Mouse (Mus musculus) lung, embryonic 15.5 days (tissue): ENCODE results near the gene Cir1. TPM values are rescaled to one million over a fixed set of nuclear protein-coding genes. Genes with fewer than 3 reads are reported as not detected.

Source experiments
- ATAC-seq: fragments of 200-750 bp; cut with Nextera tagmentation; 2 replicates; pipeline ENCODE4 v1.8.0; 2017; ENCODE audit warnings: moderate number of reproducible peaks, borderline replicate concordance; ENCODE audit not compliant: low FRiP score, low TSS enrichment; ENCODE audit errors: extremely low read depth
- H3K27ac ChIP-seq: fragments of 300-500 bp; sonication (generic); 2 replicates; pipeline ENCODE4 v1.5.1; 2015; ENCODE audit warnings: moderate library complexity, mild to moderate bottlenecking, inconsistent platforms
- H3K27me3 ChIP-seq: fragments of 300-500 bp; sonication (generic); 2 replicates; pipeline ENCODE4 v1.6.1; 2015; ENCODE audit warnings: inconsistent platforms
- H3K36me3 ChIP-seq: fragments of 300-500 bp; sonication (generic); 2 replicates; pipeline ENCODE4 v1.6.1; 2015; ENCODE audit warnings: inconsistent platforms
- H3K4me1 ChIP-seq: fragments of 300-500 bp; sonication (generic); 2 replicates; pipeline ENCODE4 v1.6.1; 2015; ENCODE audit warnings: inconsistent platforms
- H3K4me2 ChIP-seq: fragments of 300-500 bp; sonication (generic); 2 replicates; pipeline ENCODE4 v1.6.1; 2015; ENCODE audit warnings: inconsistent platforms, mild to moderate bottlenecking, moderate library complexity
- H3K4me3 ChIP-seq: fragments of 300-500 bp; sonication (generic); 2 replicates; pipeline ENCODE4 v1.5.1; 2015; ENCODE audit warnings: mild to moderate bottlenecking, inconsistent platforms
- H3K9ac ChIP-seq: fragments of 300-500 bp; sonication (generic); 2 replicates; pipeline ENCODE4 v1.6.1; 2015; ENCODE audit warnings: inconsistent platforms
- H3K9me3 ChIP-seq: fragments of 300-500 bp; sonication (generic); 2 replicates; pipeline ENCODE4 v1.6.1; 2016; ENCODE audit warnings: inconsistent platforms
- WGBS: fragments of 180-500 bp; shearing (Covaris S2); methylation state at CpG from one replicate; pipeline ENCODE4 v1.1.7; 2015; 5-methylcytosine and 5-hydroxymethylcytosine counted together
- polyA plus RNA-seq: library from polyadenylated mRNA; unstranded; fragments of >200 nt; fragmentation: Nextera tagmentation; extraction: Ambion mirVana; gene quantifications from 2 replicates; pipeline ENCODE4 v1.2.1, GENCODE M21; 2015

Cir1 gene
- polyA plus RNA-seq, 1 experiment from 2014 or later = 25.7 TPM

GRCm38 (mm10) chr2:73298841-73299240 lies 13.7 kb downstream of the Cir1 start:
- no peak overlapping the region for H3K27ac ChIP-seq
- H3K27me3 ChIP-seq = no peaks in the 10 kb centered on the region
- peaks cover 23% of the 10 kb centered on the region for H3K36me3 ChIP-seq
- H3K4me3 ChIP-seq = no peak overlapping the region
- H3K9me3 ChIP-seq = no peaks in the 10 kb centered on the region
- ATAC-seq = no peak
- H3K4me1 ChIP-seq = no peaks in the 10 kb centered on the region
- no peak overlapping the region for H3K4me2 ChIP-seq
- 70% methylated on average over 3 of the region's 3 CpGs for WGBS
- H3K9ac ChIP-seq = no peak overlapping the region

GRCm38 (mm10) chr2:73298154-73298553 lies 14.3 kb downstream of the Cir1 start:
- H3K27ac ChIP-seq = no peak overlapping the region
- H3K4me1 ChIP-seq = no peaks in the 10 kb centered on the region
- no peak overlapping the region for H3K4me3 ChIP-seq
- no peaks in the 10 kb centered on the region for H3K27me3 ChIP-seq
- peaks cover 23% of the 10 kb centered on the region for H3K36me3 ChIP-seq
- no peak overlapping the region for H3K9ac ChIP-seq
- ATAC-seq = no peak
- no peak overlapping the region for H3K4me2 ChIP-seq
- no peaks in the 10 kb centered on the region for H3K9me3 ChIP-seq
- 88% methylated on average over 7 of the region's 7 CpGs for WGBS

GRCm38 (mm10) chr2:73295023-73295422 lies 17.5 kb downstream of the Cir1 start:
- Histone ChIP-seq H3K27ac (no peak overlapping the region), H3K36me3 (peaks cover 20% of the 10 kb centered on the region; the same call in 1 of the 2 replicates), H3K27me3 (no peaks in the 10 kb centered on the region), H3K4me3 (no peak overlapping the region), H3K4me2 (no peak overlapping the region), H3K4me1 (no peaks in the 10 kb centered on the region), H3K9ac (no peak overlapping the region), H3K9me3 (no peaks in the 10 kb centered on the region)
- no peak for ATAC-seq
- whole genome bisulfite sequencing = 76% methylated on average over 7 of the region's 7 CpGs

DNA sequence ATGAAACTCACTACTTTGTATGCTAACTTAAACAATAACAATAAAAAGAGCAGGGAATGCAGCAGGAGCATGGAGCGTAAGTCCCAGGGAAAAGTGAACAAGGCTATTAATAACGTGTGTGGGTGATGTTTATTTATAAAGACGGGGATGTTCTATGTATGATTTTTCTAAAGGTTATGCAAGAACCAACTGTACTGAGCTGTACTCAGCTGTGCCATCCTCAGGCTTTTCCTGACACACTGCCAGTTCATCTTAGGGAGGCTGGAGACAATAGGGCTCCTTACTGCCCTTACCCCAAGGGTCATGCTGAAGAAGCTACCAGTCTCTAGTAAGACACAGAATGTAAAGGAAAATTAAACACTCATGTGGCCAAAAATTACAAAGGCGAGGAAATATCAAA lies 21.4 kb downstream of the Cir1 start:
- Histone ChIP-seq H3K4me3 (no peak overlapping the region), H3K9ac (no peak overlapping the region), H3K27me3 (no peaks in the 10 kb centered on the region), H3K36me3 (peaks cover 24% of the 10 kb centered on the region), H3K9me3 (no peaks in the 10 kb centered on the region), H3K4me1 (no peaks in the 10 kb centered on the region), H3K27ac (no peak overlapping the region), H3K4me2 (no peak overlapping the region)
- ATAC-seq = no peak
- WGBS = 62% methylated on average over 4 of the region's 4 CpGs

DNA sequence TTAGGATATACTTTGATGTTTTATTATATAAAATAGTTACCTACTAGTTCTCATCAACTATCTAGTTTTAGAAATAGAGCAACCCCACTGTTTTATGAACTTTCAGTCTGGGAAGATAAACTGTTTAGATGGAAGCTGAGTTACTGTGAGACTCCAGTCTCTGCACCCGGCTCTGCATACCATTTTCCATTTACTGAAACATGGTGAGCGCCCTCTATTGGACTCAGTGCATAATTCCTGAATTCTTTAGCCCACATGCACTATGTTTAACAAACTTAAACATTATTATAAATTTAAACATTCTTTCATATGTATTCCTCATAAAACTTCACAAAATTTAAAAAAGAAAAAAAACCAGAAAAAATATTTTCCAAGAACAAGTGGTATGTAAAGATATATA lies 26.9 kb downstream of the Cir1 start:
- ATAC-seq = no peak
- peaks cover 12% of the 10 kb centered on the region for H3K36me3 ChIP-seq
- no peaks in the 10 kb centered on the region for H3K9me3 ChIP-seq
- H3K27ac ChIP-seq = no peak overlapping the region
- H3K4me1 ChIP-seq = peaks cover 8% of the 10 kb centered on the region
- peaks cover 19% of the 10 kb centered on the region for H3K27me3 ChIP-seq
- WGBS = 3% methylated on average over 2 of the region's 2 CpGs
- no peak overlapping the region for H3K9ac ChIP-seq
- no peak overlapping the region for H3K4me2 ChIP-seq
- no peak overlapping the region for H3K4me3 ChIP-seq

DNA sequence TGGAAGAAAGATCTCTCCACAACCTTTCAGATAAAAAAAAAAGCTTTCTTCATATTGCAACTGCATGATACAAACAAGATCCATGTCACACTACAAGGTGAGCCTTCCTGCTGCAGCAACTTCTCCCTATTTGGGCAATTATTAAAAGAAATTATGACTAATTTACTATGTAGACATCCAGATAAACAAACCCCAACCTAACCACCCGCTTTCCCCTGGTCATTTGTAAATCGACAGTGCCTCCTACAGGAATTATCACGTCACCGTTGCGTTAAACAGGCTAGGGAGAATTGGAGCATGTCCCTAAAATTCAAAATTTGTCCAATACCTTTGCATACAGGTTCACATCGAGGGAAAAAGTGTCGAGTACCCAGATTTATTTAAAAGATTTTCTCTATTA lies 30.8 kb downstream of the Cir1 start:
- WGBS = 18% methylated on average over 7 of the region's 7 CpGs
- no peak overlapping the region for H3K4me2 ChIP-seq
- H3K36me3 ChIP-seq = no peaks in the 10 kb centered on the region
- H3K9me3 ChIP-seq = no peaks in the 10 kb centered on the region
- H3K9ac ChIP-seq = no peak overlapping the region
- H3K27ac ChIP-seq = no peak overlapping the region
- no peak overlapping the region for H3K4me3 ChIP-seq
- H3K27me3 ChIP-seq = peaks cover 52% of the 10 kb centered on the region
- ATAC-seq = no peak
- peaks cover 34% of the 10 kb centered on the region for H3K4me1 ChIP-seq

GRCm38 (mm10) chr2:73281048-73281661 lies 31.3 kb downstream of the Cir1 start:
- H3K4me2 ChIP-seq = peak overlapping the region; percentile 33
- WGBS = 18% methylated on average over 22 of the region's 22 CpGs
- peaks cover 34% of the 10 kb centered on the region for H3K4me1 ChIP-seq
- peak overlapping the region; percentile 9; the same call in 1 of the 2 replicates for H3K4me3 ChIP-seq
- no peaks in the 10 kb centered on the region for H3K36me3 ChIP-seq
- peaks cover 57% of the 10 kb centered on the region for H3K27me3 ChIP-seq
- no peak overlapping the region for H3K9ac ChIP-seq
- H3K9me3 ChIP-seq = no peaks in the 10 kb centered on the region
- H3K27ac ChIP-seq = no peak overlapping the region
- ATAC-seq = no peak

DNA sequence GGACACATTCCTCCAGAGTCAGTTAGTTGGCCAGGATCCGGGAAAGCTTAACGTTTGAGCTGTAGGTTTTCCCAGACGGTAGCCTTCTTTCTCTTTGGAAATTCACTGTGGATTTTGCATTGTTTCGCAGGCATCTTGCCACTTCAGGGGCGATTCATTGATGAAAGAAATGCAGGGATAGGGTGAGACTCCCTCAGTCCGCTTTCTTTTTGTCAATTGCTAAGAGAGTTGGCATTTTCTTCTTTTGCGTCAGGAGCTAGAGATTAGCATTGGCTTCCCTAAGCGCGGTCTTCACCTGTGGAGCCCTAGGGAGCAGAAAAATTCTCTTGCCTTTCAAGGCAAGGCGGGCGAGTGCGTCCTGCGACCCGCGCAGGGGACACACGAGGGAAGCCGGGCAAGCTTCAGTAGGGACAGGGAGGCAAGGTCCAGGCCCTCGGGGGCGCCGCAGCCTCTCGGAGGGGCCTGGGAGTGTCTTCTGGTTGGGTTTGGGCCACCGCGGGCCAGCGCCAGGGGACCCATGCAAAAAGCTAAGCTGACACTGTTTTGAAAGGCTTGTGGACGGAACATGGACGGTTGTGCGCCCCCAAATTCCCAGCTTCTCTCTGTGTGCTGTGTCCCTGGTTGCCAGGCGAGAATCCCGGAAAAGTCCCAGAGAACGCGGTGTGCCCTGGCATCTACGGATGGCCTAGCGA lies 32.0 kb downstream of the Cir1 start:
- 3% methylated on average over 33 of the region's 33 CpGs for WGBS
- H3K9ac ChIP-seq = no peak overlapping the region
- no peaks in the 10 kb centered on the region for H3K36me3 ChIP-seq
- peak overlapping the region; percentile 9; the same call in 1 of the 2 replicates for H3K4me3 ChIP-seq
- no peaks in the 10 kb centered on the region for H3K9me3 ChIP-seq
- no peak for ATAC-seq
- no peak overlapping the region for H3K27ac ChIP-seq
- peaks cover 63% of the 10 kb centered on the region for H3K27me3 ChIP-seq
- peak overlapping the region; percentile 33 for H3K4me2 ChIP-seq
- peaks cover 34% of the 10 kb centered on the region for H3K4me1 ChIP-seq

GRCm38 (mm10) chr2:73279271-73280038 lies 33.0 kb downstream of the Cir1 start:
- Histone ChIP-seq H3K36me3 (no peaks in the 10 kb centered on the region), H3K4me1 (peaks cover 38% of the 10 kb centered on the region), H3K27me3 (peaks cover 67% of the 10 kb centered on the region), H3K4me2 (peak overlapping the region; percentile 28), H3K9me3 (no peaks in the 10 kb centered on the region), H3K4me3 (peak overlapping the region; percentile 3; the same call in 1 of the 2 replicates), H3K9ac (no peak overlapping the region), H3K27ac (no peak overlapping the region)
- WGBS = 3% methylated on average over 31 of the region's 31 CpGs
- no peak for ATAC-seq

- H3K27ac ChIP-seq = no peak overlapping the region
- no peak overlapping the region for H3K9ac ChIP-seq
- H3K36me3 ChIP-seq = no peaks in the 10 kb centered on the region
- peaks cover 44% of the 10 kb centered on the region for H3K4me1 ChIP-seq
- under 1% methylated on average over 17 of the region's 17 CpGs for WGBS
- peak overlapping the region; percentile 28 for H3K4me2 ChIP-seq
- no peak for ATAC-seq
- H3K9me3 ChIP-seq = no peaks in the 10 kb centered on the region
- peak overlapping the region; percentile 3; the same call in 1 of the 2 replicates for H3K4me3 ChIP-seq
- peaks cover 72% of the 10 kb centered on the region for H3K27me3 ChIP-seq
Observed at GRCm38 (mm10) chr2:73278869-73279268, 33.6 kb downstream of the Cir1 start.

GRCm38 (mm10) chr2:73278131-73278854 lies 34.2 kb downstream of the Cir1 start:
- H3K4me1 ChIP-seq = peaks cover 49% of the 10 kb centered on the region

More at GRCm38 (mm10) chr2:73278131-73278854, 34.2 kb downstream of the Cir1 start:
- H3K36me3 ChIP-seq = no peaks in the 10 kb centered on the region
- H3K27me3 ChIP-seq = peaks cover 78% of the 10 kb centered on the region
- H3K27ac ChIP-seq = no peak overlapping the region
- H3K4me3 ChIP-seq = peak overlapping the region; percentile 3; the same call in 1 of the 2 replicates
- peak; percentile 73; the same call in 1 of the 2 replicates for ATAC-seq
- peak overlapping the region; percentile 28 for H3K4me2 ChIP-seq
- no peaks in the 10 kb centered on the region for H3K9me3 ChIP-seq
- no peak overlapping the region for H3K9ac ChIP-seq
- WGBS = 1% methylated on average over 20 of the region's 20 CpGs
